Mouse (Mus musculus) telencephalon, adult 2 months (tissue): ENCODE measurements around the gene Tescl.

Experiments used
- DNase-seq: peaks from one replicate; pipeline ENCODE4 v3.0.0-alpha.2; 2011; ENCODE audit warnings: low read depth, low spot score

Tescl gene

GRCm38 (mm10) chr7:24363228-24363627, 29.5 kb upstream of the Tescl start:
- DNase-seq, result no peak

- no peak for DNase-seq
Measured at GRCm38 (mm10) chr7:24361001-24361400, 27.3 kb upstream of the Tescl start.

GRCm38 (mm10) chr7:24359269-24359668, 25.5 kb upstream of the Tescl start:
- no peak for DNase-seq

- DNase-seq, result no peak
Measured at GRCm38 (mm10) chr7:24357899-24358298, 24.2 kb upstream of the Tescl start.

- no peak for DNase-seq
Measured at GRCm38 (mm10) chr7:24356081-24356480, 22.3 kb upstream of the Tescl start.

- DNase-seq, result no peak
Measured at GRCm38 (mm10) chr7:24355646-24356045, 21.9 kb upstream of the Tescl start.

GRCm38 (mm10) chr7:24348896-24349295, 15.2 kb upstream of the Tescl start, which contains the start of gene Lypd5:
Gene Lypd5 (plus strand): TSS chr7:24349196.
- no peak for DNase-seq

GRCm38 (mm10) chr7:24346444-24346843, 12.7 kb upstream of the Tescl start:
- no peak for DNase-seq

- no peak for DNase-seq
Measured at GRCm38 (mm10) chr7:24343701-24344272, 10.1 kb upstream of the Tescl start.

- DNase-seq, result no peak
Measured at GRCm38 (mm10) chr7:24338241-24338640, 4.5 kb upstream of the Tescl start.

- DNase-seq, result no peak
Measured at GRCm38 (mm10) chr7:24335699-24336309, 2.1 kb upstream of the Tescl start.

- DNase-seq, result no peak
Measured at GRCm38 (mm10) chr7:24327281-24327975, 6.3 kb downstream of the Tescl start.

- DNase-seq, result no peak
Measured at GRCm38 (mm10) chr7:24326273-24327135, 7.2 kb downstream of the Tescl start.

GRCm38 (mm10) chr7:24325675-24326128, 8.0 kb downstream of the Tescl start:
- no peak for DNase-seq

GRCm38 (mm10) chr7:24325197-24325596, 8.5 kb downstream of the Tescl start:
- DNase-seq, result no peak

GRCm38 (mm10) chr7:24322593-24322992, 11.1 kb downstream of the Tescl start:
- no peak for DNase-seq

GRCm38 (mm10) chr7:24318942-24319341, 14.8 kb downstream of the Tescl start:
- no peak for DNase-seq

GRCm38 (mm10) chr7:24316567-24317092, 17.1 kb downstream of the Tescl start, which contains the start of gene Zfp94:
Gene Zfp94 (minus strand): TSS chr7:24316666.
- peak; percentile 97 for DNase-seq

- no peak for DNase-seq
Measured at GRCm38 (mm10) chr7:24315726-24316566, 17.8 kb downstream of the Tescl start.

GRCm38 (mm10) chr7:24300771-24301282, 32.9 kb downstream of the Tescl start, which contains the start of gene Zfp61:
Gene Zfp61 (minus strand): TSS chr7:24301232.
- no peak for DNase-seq
